Mouse (Mus musculus): ENCODE data around the gene Zfpm1. TPM values are rescaled to one million over a fixed set of nuclear protein-coding genes. Genes with fewer than 3 reads are reported as not detected.
A peak's percentile ranks its signal among the peaks of the same experiment; 100 is the strongest.

The Zfpm1 gene
- polyA plus RNA-seq, 1 experiment from 2014 or later = 5.7 TPM

DNA sequence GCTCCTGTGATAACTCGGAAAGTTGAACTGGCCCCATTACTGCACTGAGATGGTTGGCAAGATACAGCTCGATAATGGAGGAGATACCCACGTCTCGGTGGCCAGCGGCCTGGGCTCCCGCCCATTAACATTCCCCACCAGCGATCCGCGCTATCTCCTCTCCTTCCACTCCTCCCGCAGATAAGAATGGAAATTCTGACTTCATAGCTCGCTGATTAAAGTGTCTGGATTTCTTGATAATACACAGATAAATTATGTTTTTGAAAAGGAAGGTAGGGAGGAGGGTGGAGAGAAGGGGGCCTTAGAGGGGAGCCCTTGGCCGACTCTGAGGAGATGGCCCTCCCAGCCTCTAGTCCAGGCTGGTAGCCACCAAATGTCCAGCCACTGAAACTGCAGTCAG is 9.1 kb downstream of the Zfpm1 start:
- DNase-seq = no peak
- Histone ChIP-seq H3K36me3 (replicated peaks; ENCODE audit: insufficient read depth, low read length) (peaks cover 46% of the 10 kb centered on the region), H3K4me1 (ENCODE audit: insufficient read depth) (peaks cover 89% of the 10 kb centered on the region), H3K27me3 (ENCODE audit: insufficient read depth, low read length) (no peaks in the 10 kb centered on the region), H3K27ac (ENCODE audit: low read depth) (peak overlapping the region; percentile 45; the same call in 1 of the 2 replicates), H3K9me3 (ENCODE audit: low read length) (no peaks in the 10 kb centered on the region), H3K4me3 (ENCODE audit: low read depth, low read length) (no peak overlapping the region), H3K4me2 (ENCODE audit: low read depth, low read length) (peak overlapping the region; percentile 39), H3K9ac (replicated peaks) (peak overlapping the region; percentile 33)
- 41% methylated on average over 12 of the region's 12 CpGs for WGBS (ENCODE audit: insufficient replicate concordance)
- TF ChIP-seq CTCF (IDR thresholded peaks at IDR 0.05; ENCODE audit: low read depth) = no peak
- 0 out of 2 replicates have a peak, but pooled peaks have one; percentile 28 for TF ChIP-seq EP300 (IDR thresholded peaks at IDR 0.05; ENCODE audit: low read depth)
- ATAC-seq = no peak

DNA sequence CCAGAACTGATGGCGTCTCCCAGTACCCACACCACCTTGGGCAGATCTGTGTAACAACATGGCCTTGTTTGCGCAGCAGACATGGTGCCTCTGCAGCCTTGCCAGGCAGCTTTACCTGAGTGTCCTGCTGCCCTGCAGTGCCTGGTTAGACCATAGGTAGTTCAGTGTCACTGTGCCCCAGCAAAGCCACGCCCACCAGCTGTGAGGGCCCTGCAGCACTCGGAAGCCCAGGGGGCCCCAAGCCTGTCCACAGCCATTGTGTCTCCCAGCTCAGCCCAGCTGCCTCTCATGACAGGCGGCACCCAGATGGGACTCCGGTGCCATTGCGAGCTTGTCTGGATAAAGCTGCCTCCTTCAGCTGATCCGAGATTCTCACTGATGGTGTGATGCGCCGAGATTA is 9.6 kb downstream of the Zfpm1 start:
- H3K4me2 ChIP-seq (ENCODE audit: low read depth, low read length) = peak overlapping the region; percentile 39
- ATAC-seq = no peak
- no peaks in the 10 kb centered on the region for H3K27me3 ChIP-seq (ENCODE audit: insufficient read depth, low read length)
- peaks cover 89% of the 10 kb centered on the region for H3K4me1 ChIP-seq (ENCODE audit: insufficient read depth)
- peaks cover 46% of the 10 kb centered on the region for H3K36me3 ChIP-seq (replicated peaks; ENCODE audit: insufficient read depth, low read length)
- 60% methylated on average over 10 of the region's 10 CpGs for WGBS (ENCODE audit: insufficient replicate concordance)
- no peak; the same call in 1 of the 2 replicates for TF ChIP-seq CTCF (IDR thresholded peaks at IDR 0.05; ENCODE audit: low read depth)
- no peak for TF ChIP-seq EP300 (IDR thresholded peaks at IDR 0.05; ENCODE audit: low read depth)
- peak overlapping the region; percentile 33 for H3K9ac ChIP-seq (replicated peaks)
- DNase-seq = peak; percentile 60
- H3K4me3 ChIP-seq (ENCODE audit: low read depth, low read length) = no peak overlapping the region
- H3K27ac ChIP-seq (ENCODE audit: low read depth) = peak overlapping the region; percentile 45; the same call in 1 of the 2 replicates
- H3K9me3 ChIP-seq (ENCODE audit: low read length) = no peaks in the 10 kb centered on the region

- Histone ChIP-seq H3K36me3 (replicated peaks; ENCODE audit: insufficient read depth, low read length) (peaks cover 36% of the 10 kb centered on the region), H3K4me3 (ENCODE audit: low read depth, low read length) (no peak overlapping the region), H3K4me2 (ENCODE audit: low read depth, low read length) (peak overlapping the region; percentile 65), H3K9me3 (ENCODE audit: low read length) (no peaks in the 10 kb centered on the region), H3K9ac (replicated peaks) (peak overlapping the region; percentile 4; the same call in 1 of the 2 replicates), H3K27me3 (ENCODE audit: insufficient read depth, low read length) (no peaks in the 10 kb centered on the region), H3K27ac (ENCODE audit: low read depth) (peak overlapping the region; percentile 77), H3K4me1 (ENCODE audit: insufficient read depth) (peaks cover 87% of the 10 kb centered on the region)
- TF ChIP-seq CTCF (IDR thresholded peaks at IDR 0.05; ENCODE audit: low read depth) (no peak), EP300 (IDR thresholded peaks at IDR 0.05; ENCODE audit: low read depth) (no peak; the same call in 1 of the 2 replicates)
- 44% methylated on average over 10 of the region's 10 CpGs for WGBS (ENCODE audit: insufficient replicate concordance)
- no peak for ATAC-seq
- DNase-seq = no peak
Measured at GRCm38 (mm10) chr8:122293484-122293883, 11.5 kb downstream of the Zfpm1 start.

DNA sequence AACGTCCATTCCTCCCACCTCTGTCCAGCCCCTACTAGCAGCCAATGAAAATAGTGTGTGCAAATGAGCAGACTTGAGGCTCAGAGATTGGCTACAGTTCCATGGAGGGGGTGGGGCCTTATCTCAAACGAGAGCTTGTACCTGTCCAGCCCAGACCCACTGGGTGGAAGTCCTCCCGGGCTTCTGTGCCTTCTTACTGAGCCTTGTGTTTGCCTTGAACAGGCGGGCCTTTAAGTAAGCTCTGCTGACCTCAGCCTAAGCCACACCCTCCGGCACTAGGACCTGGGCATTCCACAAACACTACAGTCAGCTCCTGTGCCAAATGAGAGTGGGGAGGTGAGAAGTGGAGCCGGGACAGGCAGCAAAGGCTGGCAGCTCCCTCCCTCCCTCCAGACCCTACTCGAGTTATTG is 12.3 kb downstream of the Zfpm1 start:
- 0 out of 2 replicates have a peak, but pooled peaks have one; percentile 35 for TF ChIP-seq EP300 (IDR thresholded peaks at IDR 0.05; ENCODE audit: low read depth)
- TF ChIP-seq CTCF (IDR thresholded peaks at IDR 0.05; ENCODE audit: low read depth) = no peak
- Histone ChIP-seq H3K27ac (ENCODE audit: low read depth) (peak overlapping the region; percentile 77), H3K4me1 (ENCODE audit: insufficient read depth) (peaks cover 87% of the 10 kb centered on the region), H3K27me3 (ENCODE audit: insufficient read depth, low read length) (no peaks in the 10 kb centered on the region), H3K9me3 (ENCODE audit: low read length) (no peaks in the 10 kb centered on the region), H3K4me3 (ENCODE audit: low read depth, low read length) (no peak overlapping the region), H3K36me3 (replicated peaks; ENCODE audit: insufficient read depth, low read length) (peaks cover 36% of the 10 kb centered on the region), H3K9ac (replicated peaks) (no peak overlapping the region), H3K4me2 (ENCODE audit: low read depth, low read length) (peak overlapping the region; percentile 65)
- peak; percentile 96 for ATAC-seq
- peak; percentile 83 for DNase-seq
- WGBS (ENCODE audit: insufficient replicate concordance) = 14% methylated on average over 7 of the region's 7 CpGs

DNA sequence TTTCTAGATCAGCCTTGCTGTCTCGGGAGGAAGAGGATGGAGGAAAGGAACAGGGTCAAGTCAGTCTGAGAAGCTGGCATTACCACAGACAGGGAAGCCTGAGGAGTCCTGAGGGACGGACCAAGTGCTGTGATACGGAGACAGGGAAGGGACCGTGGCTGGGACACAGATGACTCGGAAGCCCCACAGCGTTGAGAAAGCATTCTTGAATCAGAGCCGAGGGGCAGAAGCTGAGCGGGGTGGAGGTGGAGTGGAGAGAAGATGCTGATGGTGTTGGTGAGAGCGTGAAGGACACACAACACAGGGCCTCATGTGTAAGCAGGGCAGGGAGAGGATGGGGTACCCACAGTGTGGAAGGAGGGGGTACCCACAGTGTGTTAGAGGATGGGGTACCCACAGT is 13.4 kb downstream of the Zfpm1 start:
- peak overlapping the region; percentile 65; the same call in 1 of the 2 replicates for H3K4me2 ChIP-seq (ENCODE audit: low read depth, low read length)
- 71% methylated on average over 9 of the region's 9 CpGs for WGBS (ENCODE audit: insufficient replicate concordance)
- peaks cover 25% of the 10 kb centered on the region for H3K36me3 ChIP-seq (replicated peaks; ENCODE audit: insufficient read depth, low read length)
- H3K27me3 ChIP-seq (ENCODE audit: insufficient read depth, low read length) = no peaks in the 10 kb centered on the region
- no peak overlapping the region; the same call in 1 of the 2 replicates for H3K9ac ChIP-seq (replicated peaks)
- TF ChIP-seq EP300 (IDR thresholded peaks at IDR 0.05; ENCODE audit: low read depth) (no peak), CTCF (IDR thresholded peaks at IDR 0.05; ENCODE audit: low read depth) (no peak)
- H3K9me3 ChIP-seq (ENCODE audit: low read length) = no peaks in the 10 kb centered on the region
- DNase-seq (no peak), ATAC-seq (no peak)
- peaks cover 85% of the 10 kb centered on the region for H3K4me1 ChIP-seq (ENCODE audit: insufficient read depth)
- H3K27ac ChIP-seq (ENCODE audit: low read depth) = peak overlapping the region; percentile 36
- H3K4me3 ChIP-seq (ENCODE audit: low read depth, low read length) = no peak overlapping the region

- Histone ChIP-seq H3K4me2 (ENCODE audit: low read depth, low read length) (peak overlapping the region; percentile 65), H3K27me3 (ENCODE audit: insufficient read depth, low read length) (no peaks in the 10 kb centered on the region), H3K27ac (ENCODE audit: low read depth) (peak overlapping the region; percentile 66), H3K36me3 (replicated peaks; ENCODE audit: insufficient read depth, low read length) (peaks cover 25% of the 10 kb centered on the region), H3K9ac (replicated peaks) (peak overlapping the region; percentile 42), H3K9me3 (ENCODE audit: low read length) (no peaks in the 10 kb centered on the region), H3K4me3 (ENCODE audit: low read depth, low read length) (peak overlapping the region; percentile 23), H3K4me1 (ENCODE audit: insufficient read depth) (peaks cover 83% of the 10 kb centered on the region)
- 25% methylated on average over 24 of the region's 24 CpGs for WGBS (ENCODE audit: insufficient replicate concordance)
- TF ChIP-seq EP300 (IDR thresholded peaks at IDR 0.05; ENCODE audit: low read depth) (no peak), CTCF (IDR thresholded peaks at IDR 0.05; ENCODE audit: low read depth) (no peak)
- DNase-seq (peak; percentile 55), ATAC-seq (peak; percentile 35)
Measured at GRCm38 (mm10) chr8:122296173-122297001, 14.4 kb downstream of the Zfpm1 start.
